Mouse (Mus musculus) limb, embryonic 14.5 days (tissue): ENCODE data around the gene Fndc3b. TPM values are rescaled to one million over a fixed set of nuclear protein-coding genes. Genes with fewer than 3 reads are reported as not detected.

Source experiments
- ATAC-seq: fragments of 200-750 bp; cut with Nextera tagmentation; 2 replicates; pipeline ENCODE4 v1.8.0; 2017; ENCODE audit warnings: low read depth, moderate number of reproducible peaks, moderate TSS enrichment; ENCODE audit not compliant: low FRiP score
- DNase-seq: peaks from one replicate; pipeline ENCODE4 v3.0.0-alpha.2; 2015; ENCODE audit warnings: low spot score
- H3K27ac ChIP-seq: fragments of 300-500 bp; sonication (generic); replicated peaks from 2 replicates; pipeline ENCODE4 v1.5.1; 2014; ENCODE audit warnings: low read depth, mild to moderate bottlenecking, low read length, moderate library complexity, mixed read lengths
- H3K27me3 ChIP-seq: fragments of 300-500 bp; sonication (generic); 2 replicates; pipeline ENCODE4 v1.6.1; 2014; ENCODE audit warnings: low read length, mixed read lengths; ENCODE audit not compliant: control insufficient read depth, insufficient read depth
- H3K36me3 ChIP-seq: fragments of 300-500 bp; sonication (generic); 2 replicates; pipeline ENCODE4 v1.6.1; 2014; ENCODE audit warnings: mild to moderate bottlenecking, low read length, moderate library complexity, mixed read lengths; ENCODE audit not compliant: control insufficient read depth, insufficient read depth
- H3K4me1 ChIP-seq: fragments of 300-500 bp; sonication (generic); 2 replicates; pipeline ENCODE4 v1.6.1; 2014; ENCODE audit warnings: antibody characterized with exemption, low read length, mixed read lengths; ENCODE audit not compliant: control insufficient read depth, insufficient read depth
- H3K4me2 ChIP-seq: fragments of 300-500 bp; sonication (generic); replicated peaks from 2 replicates; pipeline ENCODE4 v1.6.1; 2014; ENCODE audit warnings: low read depth, mild to moderate bottlenecking, low read length, moderate library complexity; ENCODE audit not compliant: severe bottlenecking
- H3K4me3 ChIP-seq: fragments of 300-500 bp; sonication (generic); replicated peaks from 2 replicates; pipeline ENCODE4 v1.5.1; 2014; ENCODE audit warnings: low read length
- H3K9ac ChIP-seq: fragments of 300-500 bp; sonication (generic); 2 replicates; pipeline ENCODE4 v1.6.1; 2014; ENCODE audit warnings: mild to moderate bottlenecking, low read depth, low read length, moderate library complexity; ENCODE audit not compliant: severe bottlenecking
- H3K9me3 ChIP-seq: fragments of 300-500 bp; sonication (generic); 2 replicates; pipeline ENCODE4 v1.6.1; 2016; ENCODE audit warnings: low read length; ENCODE audit not compliant: control insufficient read depth
- POLR2A ChIP-seq: fragments of 200-500 bp; IDR thresholded peaks from 2 replicates; pipeline ENCODE4 v1.8.0; 2012; ENCODE audit warnings: inconsistent platforms, mild to moderate bottlenecking, moderate library complexity, borderline replicate concordance; ENCODE audit not compliant: insufficient read depth, insufficient read length; ENCODE audit errors: extremely low read depth
- WGBS: fragments of 180-500 bp; shearing (Covaris S2); extraction: QIAGEN DNeasy Blood & Tissue Kit; methylation state at CpG from one replicate; pipeline ENCODE4 v1.1.7; 2014; 5-methylcytosine and 5-hydroxymethylcytosine counted together
- polyA plus RNA-seq, 2 experiments: library from polyadenylated mRNA; depleted of rRNA in 1 of 2; stranded (reverse) in 1 of 2; unstranded in 1 of 2; fragments of >200 nt; fragmentation: Nextera tagmentation in 1 of 2; extraction: Ambion mirVana in 1 of 2; gene quantifications; 2 replicates each; pipeline versions ENCODE4 v1.2.1 to v1.2.3; 2012 to 2014

Fndc3b gene
- polyA plus RNA-seq (2012; rRNA removed) (39.6 and 44.8 TPM in 2 replicates), polyA plus RNA-seq (2014; fragmentation: Nextera tagmentation; extraction: Ambion mirVana) (41.3 and 41.6 TPM in 2 replicates)

- ATAC-seq, result peak; percentile 89
- peak; percentile 97 for DNase-seq
Measured at GRCm38 (mm10) chr3:27710648-27711428, at the start of gene Fndc3b. TSS of gene Fndc3b (minus strand) at chr3:27711307.

GRCm38 (mm10) chr3:27760278-27760677 lies 49.2 kb upstream of the Fndc3b start:
- Histone ChIP-seq H3K9ac (no peak overlapping the region), H3K4me1 (peaks cover 5% of the 10 kb centered on the region)
- no peak for ATAC-seq

More at GRCm38 (mm10) chr3:27710648-27711428, at the start of gene Fndc3b:
- H3K36me3 ChIP-seq, result no peaks in the 10 kb centered on the region
- TF ChIP-seq POLR2A, result peak; percentile 95; the same call in 1 of the 2 replicates
- H3K9ac ChIP-seq, result peak within 1 kb of the TSS; percentile 97
- H3K4me1 ChIP-seq, result peaks cover 21% of the 10 kb centered on the region
- H3K4me3 ChIP-seq, result peak within 1 kb of the TSS; percentile 89
- WGBS, result under 1% methylated on average over 62 of the region's 90 CpGs
- no peaks in the 10 kb centered on the region for H3K27me3 ChIP-seq
- H3K27ac ChIP-seq, result peak within 1 kb of the TSS; percentile 99
- peak within 1 kb of the TSS; percentile 46 for H3K4me2 ChIP-seq
- H3K9me3 ChIP-seq, result no peaks in the 10 kb centered on the region

GRCm38 (mm10) chr3:27758976-27759375 lies 47.9 kb upstream of the Fndc3b start:
- Histone ChIP-seq H3K27ac (no peak overlapping the region; the same call in 1 of the 2 replicates), H3K27me3 (no peaks in the 10 kb centered on the region), H3K4me2 (no peak overlapping the region), H3K4me3 (no peak overlapping the region), H3K9ac (no peak overlapping the region), H3K36me3 (no peaks in the 10 kb centered on the region), H3K4me1 (peaks cover 5% of the 10 kb centered on the region), H3K9me3 (no peaks in the 10 kb centered on the region)
- DNase-seq (peak; percentile 71), ATAC-seq (peak; percentile 82)
- WGBS, result 7% methylated on average over 6 of the region's 6 CpGs
- no peak for TF ChIP-seq POLR2A

More at GRCm38 (mm10) chr3:27760278-27760677, 49.2 kb upstream of the Fndc3b start:
- no peaks in the 10 kb centered on the region for H3K9me3 ChIP-seq
- no peak for TF ChIP-seq POLR2A
- H3K27ac ChIP-seq, result no peak overlapping the region
- H3K36me3 ChIP-seq, result no peaks in the 10 kb centered on the region
- no peaks in the 10 kb centered on the region for H3K27me3 ChIP-seq
- DNase-seq, result no peak
- no peak overlapping the region for H3K4me3 ChIP-seq
- no peak overlapping the region for H3K4me2 ChIP-seq
- 53% methylated on average over 2 of the region's 2 CpGs for WGBS

GRCm38 (mm10) chr3:27751657-27752056 lies 40.5 kb upstream of the Fndc3b start:
- H3K4me1 ChIP-seq, result no peaks in the 10 kb centered on the region
- no peak overlapping the region for H3K4me2 ChIP-seq
- no peak for TF ChIP-seq POLR2A
- H3K27ac ChIP-seq, result no peak overlapping the region
- H3K9me3 ChIP-seq, result no peaks in the 10 kb centered on the region
- WGBS, result 81% methylated on average over 5 of the region's 5 CpGs
- DNase-seq (no peak), ATAC-seq (no peak)
- no peak overlapping the region for H3K4me3 ChIP-seq
- no peak overlapping the region for H3K9ac ChIP-seq
- H3K36me3 ChIP-seq, result no peaks in the 10 kb centered on the region
- H3K27me3 ChIP-seq, result no peaks in the 10 kb centered on the region

- Histone ChIP-seq H3K4me3 (no peak overlapping the region), H3K36me3 (no peaks in the 10 kb centered on the region), H3K9ac (no peak overlapping the region), H3K27me3 (no peaks in the 10 kb centered on the region), H3K4me2 (no peak overlapping the region), H3K4me1 (no peaks in the 10 kb centered on the region), H3K27ac (no peak overlapping the region), H3K9me3 (no peaks in the 10 kb centered on the region)
- DNase-seq (no peak), ATAC-seq (no peak)
- 86% methylated on average over 5 of the region's 5 CpGs for WGBS
- no peak for TF ChIP-seq POLR2A
Measured at GRCm38 (mm10) chr3:27751156-27751555, 40.0 kb upstream of the Fndc3b start.
